Mouse (Mus musculus) limb, embryonic 12.5 days (tissue): ENCODE measurements at regions not wholly inside any gene's neighbourhood (a gene's known extent, or its start where the extent isn't known, plus 50 kb on each side); places are given as distances from the start of the nearest gene placed in this dataset.

ENCODE experiments used
- ATAC-seq: fragments of 200-750 bp; cut with Nextera tagmentation; 2 replicates; pipeline ENCODE4 v1.8.0; 2017; ENCODE audit warnings: low read depth, moderate TSS enrichment; ENCODE audit not compliant: insufficient number of reproducible peaks, insufficient read depth, low FRiP score, low TSS enrichment
- H3K27ac ChIP-seq: fragments of 300-500 bp; sonication (generic); 2 replicates; pipeline ENCODE4 v1.5.1; 2016; ENCODE audit warnings: mild to moderate bottlenecking, moderate library complexity
- H3K27me3 ChIP-seq: fragments of 300-500 bp; sonication (generic); 2 replicates; pipeline ENCODE4 v1.6.1; 2016; ENCODE audit warnings: mild to moderate bottlenecking, moderate library complexity
- H3K36me3 ChIP-seq: fragments of 300-500 bp; sonication (generic); 2 replicates; pipeline ENCODE4 v1.6.1; 2016; ENCODE audit warnings: mild to moderate bottlenecking, moderate library complexity
- H3K4me1 ChIP-seq: fragments of 300-500 bp; sonication (generic); replicated peaks from 2 replicates; pipeline ENCODE4 v1.6.1; 2016
- H3K4me2 ChIP-seq: fragments of 300-500 bp; sonication (generic); 2 replicates; pipeline ENCODE4 v1.6.1; 2016; ENCODE audit warnings: mild to moderate bottlenecking, moderate library complexity
- H3K4me3 ChIP-seq: fragments of 300-500 bp; sonication (generic); replicated peaks from 2 replicates; pipeline ENCODE4 v1.5.1; 2016; ENCODE audit warnings: mild to moderate bottlenecking
- H3K9ac ChIP-seq: fragments of 300-500 bp; sonication (generic); replicated peaks from 2 replicates; pipeline ENCODE4 v1.6.1; 2016; ENCODE audit warnings: mild to moderate bottlenecking, moderate library complexity
- H3K9me3 ChIP-seq: fragments of 300-500 bp; sonication (generic); 2 replicates; pipeline ENCODE4 v1.6.1; 2016; ENCODE audit warnings: mild to moderate bottlenecking, moderate library complexity
- WGBS: fragments of 180-500 bp; shearing (Covaris S2); methylation state at CpG from one replicate; pipeline ENCODE4 v1.1.7; 2016; 5-methylcytosine and 5-hydroxymethylcytosine counted together

GRCm38 (mm10) chr13:102072366-102072765, 304.3 kb upstream of the Pik3r1 start:
- Histone ChIP-seq H3K27me3 (no peaks in the 10 kb centered on the region), H3K4me2 (no peak overlapping the region), H3K4me1 (peaks cover 4% of the 10 kb centered on the region), H3K4me3 (no peak overlapping the region), H3K36me3 (no peaks in the 10 kb centered on the region), H3K27ac (no peak overlapping the region), H3K9ac (no peak overlapping the region), H3K9me3 (no peaks in the 10 kb centered on the region)
- WGBS = 83% methylated on average over 4 of the region's 4 CpGs
- ATAC-seq = no peak

- H3K4me1 ChIP-seq = peaks cover 5% of the 10 kb centered on the region; the same call in 1 of the 2 replicates
- no peak for ATAC-seq
- no peak overlapping the region for H3K9ac ChIP-seq
- no peak overlapping the region for H3K4me2 ChIP-seq
- H3K9me3 ChIP-seq = no peaks in the 10 kb centered on the region
- H3K4me3 ChIP-seq = no peak overlapping the region
- no peaks in the 10 kb centered on the region for H3K36me3 ChIP-seq
- WGBS = 68% methylated on average over 1 of the region's 1 CpGs
- H3K27me3 ChIP-seq = no peaks in the 10 kb centered on the region
- H3K27ac ChIP-seq = no peak overlapping the region
These were observed 319.7 kb upstream of the Pik3r1 start for GRCm38 (mm10) chr13:102087766-102088165.

DNA sequence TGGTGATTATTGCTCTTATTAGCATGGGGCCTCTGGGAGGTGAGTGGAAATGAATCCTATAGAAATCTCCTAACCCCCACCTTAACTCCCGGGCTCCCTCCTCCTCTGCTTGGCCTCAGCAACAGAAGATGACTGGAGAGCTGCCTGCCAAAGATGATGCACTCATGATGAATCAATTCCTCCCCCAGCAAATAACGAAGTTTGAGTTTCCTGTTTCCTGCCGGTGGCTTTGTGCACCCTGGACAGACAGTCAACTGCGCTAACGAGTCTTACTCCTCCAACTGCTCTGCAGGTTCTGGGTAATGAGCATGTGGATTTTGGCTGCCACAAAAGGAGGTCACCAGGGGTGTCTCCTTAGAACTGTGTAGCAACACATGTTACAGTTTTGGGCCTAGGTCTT, 321.5 kb upstream of the Pik3r1 start:
- Histone ChIP-seq H3K9ac (no peak overlapping the region), H3K27me3 (no peaks in the 10 kb centered on the region), H3K27ac (no peak overlapping the region), H3K36me3 (no peaks in the 10 kb centered on the region), H3K4me1 (peaks cover 5% of the 10 kb centered on the region; the same call in 1 of the 2 replicates), H3K4me2 (no peak overlapping the region), H3K9me3 (no peaks in the 10 kb centered on the region), H3K4me3 (no peak overlapping the region)
- whole genome bisulfite sequencing = 43% methylated on average over 5 of the region's 5 CpGs
- ATAC-seq = no peak

- ATAC-seq = no peak
- peaks cover 5% of the 10 kb centered on the region; the same call in 1 of the 2 replicates for H3K4me1 ChIP-seq
- no peak overlapping the region for H3K9ac ChIP-seq
- H3K27ac ChIP-seq = no peak overlapping the region
- H3K4me3 ChIP-seq = no peak overlapping the region
- H3K27me3 ChIP-seq = no peaks in the 10 kb centered on the region; the same call in 1 of the 2 replicates
- H3K9me3 ChIP-seq = no peaks in the 10 kb centered on the region
- H3K4me2 ChIP-seq = no peak overlapping the region
- H3K36me3 ChIP-seq = no peaks in the 10 kb centered on the region
- 90% methylated on average over 4 of the region's 4 CpGs for WGBS
These were observed 326.2 kb upstream of the Pik3r1 start for GRCm38 (mm10) chr13:102094193-102094592.

DNA sequence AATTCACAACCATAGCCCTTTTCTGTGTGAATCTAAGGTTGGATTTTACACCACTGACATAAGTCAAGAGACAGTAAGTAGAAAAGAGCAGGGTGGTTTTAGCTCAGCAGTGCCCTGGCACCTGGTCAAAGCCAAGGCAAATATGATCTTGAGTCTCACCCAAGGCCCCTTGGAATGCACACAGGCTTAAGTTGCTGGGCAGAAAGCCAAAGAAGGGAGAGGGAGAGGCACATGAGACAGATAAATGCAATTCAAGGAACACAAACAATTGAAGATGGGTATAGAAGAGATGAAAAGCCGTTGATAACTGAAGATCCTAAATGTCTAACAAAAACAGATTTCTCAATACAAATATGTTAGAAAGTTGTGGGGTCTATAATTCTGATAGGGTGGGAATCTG, 335.1 kb upstream of the Pik3r1 start:
- 90% methylated on average over 1 of the region's 1 CpGs for WGBS
- Histone ChIP-seq H3K4me3 (no peak overlapping the region), H3K9me3 (no peaks in the 10 kb centered on the region), H3K27me3 (no peaks in the 10 kb centered on the region), H3K27ac (no peak overlapping the region), H3K4me1 (no peaks in the 10 kb centered on the region), H3K9ac (no peak overlapping the region), H3K4me2 (no peak overlapping the region), H3K36me3 (no peaks in the 10 kb centered on the region)
- no peak for ATAC-seq

DNA sequence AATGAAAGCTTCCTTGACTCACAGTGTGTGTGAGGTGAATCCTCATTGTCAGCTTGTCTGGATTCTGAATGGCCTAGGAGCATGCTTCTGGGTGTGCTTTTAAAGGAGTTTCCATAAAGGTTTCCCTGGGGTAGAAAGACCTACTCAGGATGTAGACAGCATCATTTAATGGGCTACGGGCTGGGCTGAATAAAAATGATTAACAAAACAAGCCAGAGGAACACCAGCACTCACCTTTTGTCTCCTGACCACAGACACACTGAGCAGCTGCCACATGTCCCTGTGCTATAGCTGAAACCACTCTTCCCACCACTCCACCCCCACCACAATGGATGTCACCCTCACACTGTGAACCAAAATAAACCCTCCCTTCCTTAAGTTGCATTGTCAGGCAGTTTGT, 338.2 kb upstream of the Pik3r1 start:
- H3K27me3 ChIP-seq = no peaks in the 10 kb centered on the region
- H3K4me1 ChIP-seq = no peaks in the 10 kb centered on the region
- H3K4me2 ChIP-seq = no peak overlapping the region
- no peak overlapping the region for H3K9ac ChIP-seq
- 76% methylated on average over 1 of the region's 1 CpGs for WGBS
- no peaks in the 10 kb centered on the region for H3K36me3 ChIP-seq
- no peak overlapping the region for H3K4me3 ChIP-seq
- no peak overlapping the region for H3K27ac ChIP-seq
- no peaks in the 10 kb centered on the region for H3K9me3 ChIP-seq
- no peak for ATAC-seq

GRCm38 (mm10) chr13:102108204-102108603, 340.2 kb upstream of the Pik3r1 start:
- ATAC-seq = no peak
- Histone ChIP-seq H3K27ac (no peak overlapping the region), H3K4me1 (no peaks in the 10 kb centered on the region), H3K36me3 (no peaks in the 10 kb centered on the region), H3K27me3 (no peaks in the 10 kb centered on the region), H3K4me3 (no peak overlapping the region), H3K4me2 (no peak overlapping the region), H3K9me3 (no peaks in the 10 kb centered on the region), H3K9ac (no peak overlapping the region)
- 79% methylated on average over 1 of the region's 1 CpGs for WGBS

DNA sequence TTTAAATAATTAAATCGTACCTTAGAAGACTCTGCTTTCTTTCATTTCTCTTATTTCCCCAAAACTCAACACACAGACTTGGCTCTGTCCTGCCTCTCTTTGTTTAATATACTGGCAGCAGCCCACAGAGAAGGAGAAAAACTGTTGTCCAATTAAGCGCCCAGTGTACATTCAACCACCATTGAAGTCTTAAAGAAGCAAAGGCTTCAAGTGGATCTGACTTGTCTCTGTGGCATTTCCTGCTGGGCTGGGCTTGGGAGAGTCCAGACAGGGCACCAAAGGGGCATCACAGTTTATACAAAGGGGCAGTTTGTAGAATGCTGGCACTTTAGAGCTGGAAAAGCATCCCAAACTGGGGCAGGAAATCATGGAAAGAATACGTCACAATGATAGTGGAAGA, 340.9 kb upstream of the Pik3r1 start:
- no peak overlapping the region for H3K4me3 ChIP-seq
- H3K27me3 ChIP-seq = no peaks in the 10 kb centered on the region
- H3K4me1 ChIP-seq = no peaks in the 10 kb centered on the region
- no peak for ATAC-seq
- H3K9me3 ChIP-seq = no peaks in the 10 kb centered on the region
- H3K27ac ChIP-seq = no peak overlapping the region
- H3K4me2 ChIP-seq = no peak overlapping the region
- no peak overlapping the region for H3K9ac ChIP-seq
- WGBS = 91% methylated on average over 3 of the region's 3 CpGs
- no peaks in the 10 kb centered on the region for H3K36me3 ChIP-seq

- H3K4me1 ChIP-seq = no peaks in the 10 kb centered on the region
- WGBS = 88% methylated on average over 5 of the region's 5 CpGs
These were observed 345.9 kb upstream of the Pik3r1 start for GRCm38 (mm10) chr13:102113941-102114340.

DNA sequence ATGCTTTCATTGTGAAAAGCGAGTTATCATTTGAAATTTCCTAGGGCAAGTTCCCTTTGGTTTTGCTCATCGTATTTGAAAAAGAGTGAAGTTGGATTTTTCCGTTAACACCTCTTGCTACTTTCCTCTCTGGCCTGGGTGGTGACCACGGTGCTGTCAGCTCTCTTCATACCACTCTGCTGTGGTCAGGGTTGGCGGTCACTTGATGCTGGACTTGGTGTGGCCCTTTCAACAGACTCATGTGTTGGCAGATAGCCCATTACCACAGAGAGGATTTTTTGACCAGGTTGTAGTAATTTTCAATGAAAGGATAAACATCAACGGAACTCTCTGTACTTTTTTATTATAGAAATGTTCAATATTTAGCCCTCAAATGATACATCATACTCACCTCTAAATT, 354.3 kb upstream of the Pik3r1 start:
- Histone ChIP-seq H3K4me2 (no peak overlapping the region), H3K4me3 (no peak overlapping the region), H3K4me1 (no peaks in the 10 kb centered on the region), H3K9me3 (no peaks in the 10 kb centered on the region), H3K9ac (no peak overlapping the region), H3K27ac (no peak overlapping the region), H3K27me3 (0 out of 2 replicates have a peak, but pooled peaks cover 4% of the 10 kb centered on the region), H3K36me3 (no peaks in the 10 kb centered on the region)
- ATAC-seq = no peak
- WGBS = 90% methylated on average over 6 of the region's 6 CpGs

More at GRCm38 (mm10) chr13:102113941-102114340, 345.9 kb upstream of the Pik3r1 start:
- no peak overlapping the region for H3K4me2 ChIP-seq
- H3K9ac ChIP-seq = no peak overlapping the region
- H3K27ac ChIP-seq = no peak overlapping the region
- ATAC-seq = no peak
- no peaks in the 10 kb centered on the region for H3K27me3 ChIP-seq
- H3K36me3 ChIP-seq = no peaks in the 10 kb centered on the region
- H3K4me3 ChIP-seq = no peak overlapping the region
- no peaks in the 10 kb centered on the region for H3K9me3 ChIP-seq

- no peak overlapping the region for H3K4me3 ChIP-seq
- no peaks in the 10 kb centered on the region for H3K9me3 ChIP-seq
- H3K27ac ChIP-seq = no peak overlapping the region
- H3K27me3 ChIP-seq = no peaks in the 10 kb centered on the region
- H3K9ac ChIP-seq = no peak overlapping the region
- 83% methylated on average over 4 of the region's 4 CpGs for WGBS
- H3K4me1 ChIP-seq = 0 out of 2 replicates have a peak, but pooled peaks cover 3% of the 10 kb centered on the region
- ATAC-seq = no peak
- H3K4me2 ChIP-seq = no peak overlapping the region
- H3K36me3 ChIP-seq = no peaks in the 10 kb centered on the region
These were observed 360.0 kb upstream of the Pik3r1 start for GRCm38 (mm10) chr13:102127933-102128430.

- H3K4me3 ChIP-seq = no peak overlapping the region
- 0 out of 2 replicates have a peak, but pooled peaks cover 3% of the 10 kb centered on the region for H3K4me1 ChIP-seq
- H3K4me2 ChIP-seq = no peak overlapping the region
- H3K27ac ChIP-seq = no peak overlapping the region
- H3K27me3 ChIP-seq = no peaks in the 10 kb centered on the region
- H3K36me3 ChIP-seq = no peaks in the 10 kb centered on the region
- WGBS = 74% methylated on average over 2 of the region's 2 CpGs
- H3K9ac ChIP-seq = no peak overlapping the region
- no peak for ATAC-seq
- no peaks in the 10 kb centered on the region for H3K9me3 ChIP-seq
These were observed 363.4 kb upstream of the Pik3r1 start for GRCm38 (mm10) chr13:102131459-102131858.
